Mouse (Mus musculus) myocyte (in vitro differentiated cells): ENCODE results near the gene Pam16.

Source experiments
- CEBPB ChIP-seq: IDR thresholded peaks from 2 replicates; pipeline ENCODE4 v1.6.1; 2011; ENCODE audit warnings: mild to moderate bottlenecking, moderate library complexity; ENCODE audit not compliant: poor library complexity, insufficient read depth, severe bottlenecking
- MYOG ChIP-seq, 3 experiments: IDR thresholded peaks; one replicate each; pipeline ENCODE4 v1.6.1; 2011; ENCODE audit warnings: control low read depth in 2 of 3, low read depth in 2 of 3, mild to moderate bottlenecking in 2 of 3; ENCODE audit not compliant: insufficient read length in 2 of 3, control insufficient read depth in 1 of 3, insufficient read depth in 1 of 3
- POLR2A ChIP-seq: IDR thresholded peaks from one replicate; pipeline ENCODE4 v1.6.1; 2011; ENCODE audit warnings: low read depth, mild to moderate bottlenecking, control low read depth, moderate library complexity; ENCODE audit not compliant: insufficient read length
- TCF12 ChIP-seq: IDR thresholded peaks from one replicate; pipeline ENCODE4 v1.6.1; 2011; ENCODE audit warnings: mild to moderate bottlenecking, control low read depth; ENCODE audit not compliant: poor library complexity, insufficient read depth, severe bottlenecking
- USF1 ChIP-seq: IDR thresholded peaks from one replicate; pipeline ENCODE4 v1.6.1; 2011; ENCODE audit warnings: low read depth, mild to moderate bottlenecking, control low read depth, moderate library complexity

DNA sequence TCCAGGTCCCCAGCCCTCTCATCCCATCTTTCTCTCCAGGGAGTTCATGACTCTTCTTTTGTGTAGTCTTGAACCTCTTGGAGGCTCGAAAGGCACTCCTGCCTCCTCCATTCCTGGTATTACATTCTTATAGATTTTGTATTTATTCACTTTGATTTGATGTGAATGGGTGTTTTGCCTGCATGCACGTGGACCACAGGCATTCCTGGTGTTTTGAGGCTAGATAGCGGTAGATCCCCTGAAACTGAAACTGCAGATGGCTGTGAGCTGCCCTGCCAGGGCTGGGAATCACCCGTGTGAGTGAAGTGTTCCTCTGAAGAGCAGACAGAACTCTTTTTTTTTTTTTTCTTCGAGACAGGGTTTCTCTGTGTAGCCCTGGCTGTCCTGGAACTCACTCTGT lies 40.4 kb downstream of the Pam16 start:
- TF ChIP-seq POLR2A (no peak), USF1 (no peak), MYOG (IDR thresholded peaks at IDR 0.05; ENCODE audit: control insufficient read depth in 1 of 3, insufficient read depth in 1 of 3, insufficient read length in 2 of 3, low read depth in 2 of 3) (no peak), TCF12 (no peak), CEBPB (no peak)
